Mouse (Mus musculus): ENCODE measurements around the gene Rmdn3.

- TF ChIP-seq CTCF (IDR thresholded peaks at IDR 0.05): no peak
- TF ChIP-seq EP300 (IDR thresholded peaks at IDR 0.05): no peak
These were observed 48.3 kb downstream of the Rmdn3 start for GRCm38 (mm10) chr2:119108554-119108953.
